Mouse (Mus musculus) lung, postnatal 0 days (tissue): ENCODE data around the gene 9930021J03Rik. TPM values are rescaled to one million over a fixed set of nuclear protein-coding genes. Genes with fewer than 3 reads are reported as not detected.
A peak's percentile ranks its signal among the peaks of the same experiment; 100 is the strongest.

Source experiments
- ATAC-seq: fragments of 200-750 bp; cut with Nextera tagmentation; 2 replicates; pipeline ENCODE4 v1.8.0; 2017; ENCODE audit warnings: moderate library complexity
- DNase-seq: peaks from one replicate; pipeline ENCODE4 v3.0.0-alpha.2; 2016; ENCODE audit warnings: low spot score
- H3K27ac ChIP-seq: fragments of 300-500 bp; sonication (generic); 2 replicates; pipeline ENCODE4 v1.5.1; 2014; ENCODE audit warnings: antibody characterized with exemption, mild to moderate bottlenecking, low read length, mixed read lengths
- H3K27me3 ChIP-seq: fragments of 300-500 bp; sonication (generic); replicated peaks from 2 replicates; pipeline ENCODE4 v1.6.1; 2014; ENCODE audit warnings: low read length, mixed read lengths; ENCODE audit not compliant: insufficient read depth
- H3K36me3 ChIP-seq: fragments of 300-500 bp; sonication (generic); 2 replicates; pipeline ENCODE4 v1.6.1; 2014; ENCODE audit warnings: low read length, mixed read lengths; ENCODE audit not compliant: insufficient read depth
- H3K4me1 ChIP-seq: fragments of 300-500 bp; sonication (generic); 2 replicates; pipeline ENCODE4 v1.6.1; 2014; ENCODE audit warnings: antibody characterized with exemption, low read depth, low read length, mixed read lengths; ENCODE audit not compliant: insufficient read depth
- H3K4me2 ChIP-seq: fragments of 300-500 bp; sonication (generic); replicated peaks from 2 replicates; pipeline ENCODE4 v1.6.1; 2014; ENCODE audit warnings: low read depth, mild to moderate bottlenecking, low read length, moderate library complexity, mixed read lengths
- H3K4me3 ChIP-seq: fragments of 300-500 bp; sonication (generic); 2 replicates; pipeline ENCODE4 v1.5.1; 2014; ENCODE audit warnings: low read depth, low read length
- H3K9ac ChIP-seq: fragments of 300-500 bp; sonication (generic); replicated peaks from 2 replicates; pipeline ENCODE4 v1.6.1; 2014; ENCODE audit warnings: low read depth, mild to moderate bottlenecking
- H3K9me3 ChIP-seq: fragments of 300-500 bp; sonication (generic); 2 replicates; pipeline ENCODE4 v1.6.1; 2016; ENCODE audit warnings: low read length, mixed read lengths
- CTCF ChIP-seq: IDR thresholded peaks from 2 replicates; pipeline ENCODE4 v1.5.1; 2016; ENCODE audit warnings: antibody characterized with exemption, mild to moderate bottlenecking
- EP300 ChIP-seq: IDR thresholded peaks from 2 replicates; pipeline ENCODE4 v1.6.1; 2016; ENCODE audit warnings: antibody characterized with exemption, mild to moderate bottlenecking, control low read depth
- WGBS: fragments of 180-500 bp; shearing (Covaris S2); extraction: QIAGEN DNeasy Blood & Tissue Kit; methylation state at CpG from one replicate; pipeline ENCODE4 v1.1.7; 2014; 5-methylcytosine and 5-hydroxymethylcytosine counted together
- polyA plus RNA-seq: library from polyadenylated mRNA; unstranded; fragments of >200 nt; fragmentation: Nextera tagmentation; extraction: Ambion mirVana; gene quantifications from 2 replicates; pipeline ENCODE4 v1.2.1, GENCODE M21; 2015

Gene 9930021J03Rik
- polyA plus RNA-seq, 1 experiment from 2014 or later = 3.2 TPM

GRCm38 (mm10) chr19:29680182-29681152 lies 125.3 kb downstream of the 9930021J03Rik start:
- 37% methylated on average over 13 of the region's 13 CpGs for WGBS
- no peak overlapping the region for H3K27ac ChIP-seq
- peak; percentile 82 for TF ChIP-seq EP300
- no peak for TF ChIP-seq CTCF
- H3K4me2 ChIP-seq = no peak overlapping the region
- no peak overlapping the region for H3K4me3 ChIP-seq
- 0 out of 2 replicates have a peak, but pooled peaks cover 4% of the 10 kb centered on the region for H3K9me3 ChIP-seq
- DNase-seq (peak; percentile 69), ATAC-seq (peak; percentile 64)
- H3K27me3 ChIP-seq = 0 out of 2 replicates have a peak, but pooled peaks cover 10% of the 10 kb centered on the region
- H3K4me1 ChIP-seq = no peaks in the 10 kb centered on the region
- H3K9ac ChIP-seq = no peak overlapping the region
- no peaks in the 10 kb centered on the region for H3K36me3 ChIP-seq

DNA sequence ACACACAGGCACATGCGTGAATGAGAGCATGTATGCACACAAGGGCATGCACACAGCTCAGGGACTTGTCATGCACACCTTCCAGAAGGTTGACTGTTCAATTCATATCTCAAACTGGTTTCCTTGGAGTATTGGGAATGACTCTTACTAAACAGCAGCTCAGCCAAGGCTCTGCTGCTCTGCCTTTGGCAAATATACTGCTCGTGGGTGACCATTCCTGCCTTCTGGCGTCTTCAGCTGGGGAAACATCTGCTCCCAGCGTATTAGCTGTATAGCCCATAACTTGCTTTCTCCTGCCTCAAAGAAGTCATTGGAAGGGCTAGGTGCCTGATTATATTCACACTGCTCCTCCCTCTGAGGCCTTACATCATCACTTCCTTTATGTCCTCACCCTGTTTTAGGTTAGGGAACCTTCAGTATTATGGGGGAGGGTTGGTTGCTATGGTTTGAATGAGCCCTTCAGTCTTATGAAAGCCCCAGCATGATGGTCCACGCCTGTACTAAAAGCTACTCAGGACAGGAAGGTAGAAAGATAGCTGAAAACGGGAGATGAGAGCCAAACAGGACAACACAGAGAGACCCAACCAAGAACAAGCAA lies 127.5 kb downstream of the 9930021J03Rik start:
- WGBS = 76% methylated on average over 6 of the region's 6 CpGs
- H3K36me3 ChIP-seq = no peaks in the 10 kb centered on the region
- no peak overlapping the region for H3K4me2 ChIP-seq
- no peak overlapping the region for H3K27ac ChIP-seq
- TF ChIP-seq EP300 = no peak
- no peak for TF ChIP-seq CTCF
- H3K4me1 ChIP-seq = no peaks in the 10 kb centered on the region
- DNase-seq = peak; percentile 18
- H3K4me3 ChIP-seq = no peak overlapping the region
- ATAC-seq = no peak
- H3K27me3 ChIP-seq = 0 out of 2 replicates have a peak, but pooled peaks cover under 1% of the 10 kb centered on the region
- H3K9ac ChIP-seq = no peak overlapping the region
- no peaks in the 10 kb centered on the region for H3K9me3 ChIP-seq

- H3K27me3 ChIP-seq = 0 out of 2 replicates have a peak, but pooled peaks cover 6% of the 10 kb centered on the region
- H3K9ac ChIP-seq = no peak overlapping the region
- H3K27ac ChIP-seq = no peak overlapping the region
- no peak for DNase-seq
- no peak overlapping the region for H3K4me2 ChIP-seq
- 82% methylated on average over 10 of the region's 10 CpGs for WGBS
- H3K4me3 ChIP-seq = no peak overlapping the region
- TF ChIP-seq EP300 (no peak), CTCF (no peak)
- no peaks in the 10 kb centered on the region for H3K36me3 ChIP-seq
- no peaks in the 10 kb centered on the region for H3K9me3 ChIP-seq
- no peak for ATAC-seq
- no peaks in the 10 kb centered on the region for H3K4me1 ChIP-seq
These were observed 129.2 kb downstream of the 9930021J03Rik start for GRCm38 (mm10) chr19:29676479-29677193.

DNA sequence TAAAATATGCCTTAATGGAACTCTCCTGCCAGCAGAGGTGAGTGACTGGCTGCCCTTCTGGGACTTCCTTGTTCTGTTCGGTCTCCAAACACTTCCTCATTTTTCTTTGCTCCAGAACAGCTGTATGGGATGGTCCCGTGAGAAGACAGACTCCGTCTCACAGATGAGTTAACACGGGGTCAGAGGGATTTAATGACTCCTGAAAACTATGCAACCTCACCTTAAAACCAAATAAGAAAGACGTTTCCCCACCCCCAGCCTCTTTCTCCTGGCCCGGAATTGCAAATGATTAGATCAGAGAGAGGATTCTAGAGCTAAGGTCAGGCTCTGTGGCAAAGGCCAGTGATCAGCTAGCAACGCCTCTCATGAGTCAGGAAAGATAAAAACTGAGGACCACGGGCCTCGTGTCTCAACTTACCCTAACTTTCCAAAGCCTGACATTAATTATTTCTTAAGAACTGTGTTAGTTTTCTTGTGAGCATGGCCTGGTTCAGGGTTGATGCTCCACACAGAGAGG lies 130.2 kb downstream of the 9930021J03Rik start:
- Histone ChIP-seq H3K4me3 (no peak overlapping the region), H3K27me3 (0 out of 2 replicates have a peak, but pooled peaks cover 6% of the 10 kb centered on the region), H3K36me3 (no peaks in the 10 kb centered on the region), H3K4me1 (no peaks in the 10 kb centered on the region), H3K9ac (no peak overlapping the region), H3K9me3 (no peaks in the 10 kb centered on the region), H3K27ac (no peak overlapping the region), H3K4me2 (no peak overlapping the region)
- ATAC-seq (no peak), DNase-seq (peak; percentile 13)
- WGBS = 41% methylated on average over 9 of the region's 9 CpGs
- no peak for TF ChIP-seq CTCF
- TF ChIP-seq EP300 = no peak

GRCm38 (mm10) chr19:29674946-29675345 lies 130.8 kb downstream of the 9930021J03Rik start:
- no peak overlapping the region for H3K4me3 ChIP-seq
- WGBS = 88% methylated on average over 7 of the region's 7 CpGs
- DNase-seq (no peak), ATAC-seq (no peak)
- H3K4me2 ChIP-seq = no peak overlapping the region
- H3K9me3 ChIP-seq = no peaks in the 10 kb centered on the region
- H3K36me3 ChIP-seq = no peaks in the 10 kb centered on the region
- no peaks in the 10 kb centered on the region for H3K4me1 ChIP-seq
- TF ChIP-seq EP300 (no peak), CTCF (no peak)
- H3K27ac ChIP-seq = no peak overlapping the region
- H3K27me3 ChIP-seq = 0 out of 2 replicates have a peak, but pooled peaks cover 6% of the 10 kb centered on the region
- no peak overlapping the region for H3K9ac ChIP-seq

- DNase-seq (no peak), ATAC-seq (no peak)
- H3K36me3 ChIP-seq = no peaks in the 10 kb centered on the region
- no peaks in the 10 kb centered on the region for H3K9me3 ChIP-seq
- H3K27me3 ChIP-seq = 0 out of 2 replicates have a peak, but pooled peaks cover 11% of the 10 kb centered on the region
- no peak overlapping the region for H3K4me3 ChIP-seq
- H3K4me1 ChIP-seq = no peaks in the 10 kb centered on the region
- H3K9ac ChIP-seq = no peak overlapping the region
- no peak overlapping the region for H3K27ac ChIP-seq
- WGBS = 92% methylated on average over 13 of the region's 13 CpGs
- no peak for TF ChIP-seq CTCF
- H3K4me2 ChIP-seq = no peak overlapping the region
These were observed 133.1 kb downstream of the 9930021J03Rik start for GRCm38 (mm10) chr19:29672660-29673059.
